In genomic region chr8:106865354-106865753, GRCm38 (mm10) we compare ENCODE assay signal across 22 mouse cellular contexts. TPM values are rescaled to one million over a fixed set of nuclear protein-coding genes. Genes with fewer than 3 reads are reported as not detected.
DNase-seq lines count a peak whose midpoint lies in the region; ATAC-seq lines count a peak whose summit lies in the region.
"Had no signal": no experiment of that assay in that cellular context is flagged by ENCODE, and none has a peak within 500 bp of the region (broad histone marks: within the 10 kb centered on the region; RNA-seq: fewer than 3 reads in every experiment).

No protein-coding gene starts in this region.

- H3K9me3 ChIP-seq in hindbrain, embryonic 16.5 days (ENCODE audit: control insufficient read depth, low read length) = no peaks in the 10 kb centered on the region
- no peaks in the 10 kb centered on the region for H3K9me3 ChIP-seq in hindbrain, embryonic 10.5 days
- H3K9me3 ChIP-seq: embryonic facial prominence, embryonic 10.5 days; heart, embryonic 15.5 days; limb, embryonic 15.5 days; liver, embryonic 15.5 days; midbrain, embryonic 10.5 days; neural tube, embryonic 13.5 days had no signal

- intact Hi-C loops in heart, postnatal 36 days (cut with DNase I) = no loop called here

- peaks cover 6% of the 10 kb centered on the region for H3K4me1 ChIP-seq in hindbrain, embryonic 16.5 days (ENCODE audit: control insufficient read depth, insufficient read depth, low read depth, low read length)
- H3K4me1 ChIP-seq in hindbrain, embryonic 10.5 days (replicated peaks) = peaks cover 11% of the 10 kb centered on the region

- H3K27me3 ChIP-seq in hindbrain, embryonic 16.5 days (replicated peaks; ENCODE audit: control insufficient read depth, insufficient read depth, low read length) = peaks cover 2% of the 10 kb centered on the region
- H3K27me3 ChIP-seq in hindbrain, embryonic 10.5 days (ENCODE audit: insufficient read depth, poor library complexity, severe bottlenecking) = peaks cover 35% of the 10 kb centered on the region
- H3K27me3 ChIP-seq: Patski had no signal

- no peak overlapping the region for H3K9ac ChIP-seq in hindbrain, embryonic 16.5 days (ENCODE audit: low read depth, low read length)
- H3K9ac ChIP-seq: heart, embryonic 15.5 days; limb, embryonic 15.5 days; liver, embryonic 15.5 days; neural tube, embryonic 13.5 days had no signal

- WGBS in hindbrain, embryonic 16.5 days = 66% methylated on average over 9 of the region's 9 CpGs
- 79% methylated on average over 9 of the region's 9 CpGs for WGBS in hindbrain, embryonic 10.5 days

- no peak for DNase-seq in cerebellum, postnatal 4 days (ENCODE audit: low spot score in 2 of 2)
- no peak for DNase-seq in hindbrain, embryonic 10.5 days (ENCODE audit: low spot score)
- DNase-seq in cerebellum, adult 11-12 months = peak; percentile 51
- peak; percentile 23 to 31 for DNase-seq in cerebellum, postnatal 36 days
- no peak for DNase-seq in heart, postnatal 36 days
- DNase-seq: adrenal gland, adult 8-10 months; gastrocnemius, postnatal 10 days; kidney, postnatal 36 days; right cerebral cortex, adult 18-20 months had no signal

- H3K4me3 ChIP-seq in hindbrain, embryonic 16.5 days (ENCODE audit: low read length) = no peak overlapping the region
- H3K4me3 ChIP-seq in hindbrain, embryonic 10.5 days = no peak overlapping the region
- H3K4me3 ChIP-seq: embryonic facial prominence, embryonic 10.5 days; heart, embryonic 15.5 days; limb, embryonic 15.5 days; liver, embryonic 15.5 days; midbrain, embryonic 10.5 days; neural tube, embryonic 13.5 days had no signal

- H3K27ac ChIP-seq in hindbrain, embryonic 16.5 days (ENCODE audit: low read depth, low read length) = no peak overlapping the region
- H3K27ac ChIP-seq in hindbrain, embryonic 10.5 days = no peak overlapping the region
- H3K27ac ChIP-seq: embryonic facial prominence, embryonic 10.5 days; heart, embryonic 15.5 days; limb, embryonic 15.5 days; liver, embryonic 15.5 days; macrophage; midbrain, embryonic 10.5 days; neural tube, embryonic 13.5 days had no signal

- no peaks in the 10 kb centered on the region for H3K36me3 ChIP-seq in hindbrain, embryonic 16.5 days (ENCODE audit: control insufficient read depth, insufficient read depth, low read length)
- H3K36me3 ChIP-seq in hindbrain, embryonic 10.5 days = no peaks in the 10 kb centered on the region
- H3K36me3 ChIP-seq: embryonic facial prominence, embryonic 10.5 days; heart, embryonic 15.5 days; limb, embryonic 15.5 days; liver, embryonic 15.5 days; midbrain, embryonic 10.5 days; neural tube, embryonic 13.5 days had no signal

- no peak overlapping the region for H3K4me2 ChIP-seq in hindbrain, embryonic 16.5 days (ENCODE audit: low read length)
- H3K4me2 ChIP-seq: heart, embryonic 15.5 days; limb, embryonic 15.5 days; liver, embryonic 15.5 days; neural tube, embryonic 13.5 days had no signal

- ATAC-seq in cerebellum, adult (ENCODE audit: insufficient number of reproducible peaks, low FRiP score, low TSS enrichment) = 0 out of 2 replicates have a peak, but pooled peaks have one; percentile 33
- peak; percentile 42; the same call in 1 of the 2 replicates for ATAC-seq in hindbrain, embryonic 16.5 days
- no peak for ATAC-seq in inflammation-experienced regulatory T-cells, adult 6 months
- ATAC-seq: intestine, embryonic 16.5 days; Patski had no signal

RNA-seq across cellular contexts. Expression of gene Has3, which starts 4.7 kb away (rescaled TPM):
- polyA plus RNA-seq in hindbrain, embryonic 16.5 days (2015; fragmentation: Nextera tagmentation; extraction: Ambion mirVana) = 1.2 and 1.6 TPM in 2 replicates
- 0.04 and 0.13 TPM in 2 replicates for polyA plus RNA-seq in hindbrain, embryonic 10.5 days (2016; fragmentation: Nextera tagmentation; extraction: Ambion mirVana)
- 1 to 10 TPM; 1.4 to 1.5 TPM for total RNA-seq in heart, postnatal 36 days (2021)
- polyA plus RNA-seq in inflammation-experienced regulatory T-cells, adult 6 months (2017; shearing (Covaris generic)) = under 1 TPM; 0.18 to 0.50 (median 0.30) TPM
- total RNA-seq: hematopoietic stem cell, adult 5-6 weeks had no signal

RNA-seq across cellular contexts. Expression of gene Utp4, which starts 28.1 kb away (rescaled TPM):
- polyA plus RNA-seq in hindbrain, embryonic 16.5 days (2015; fragmentation: Nextera tagmentation; extraction: Ambion mirVana) = 42.2 and 44.6 TPM in 2 replicates
- polyA plus RNA-seq in hindbrain, embryonic 10.5 days (2016; fragmentation: Nextera tagmentation; extraction: Ambion mirVana) = 58.3 and 85.0 TPM in 2 replicates
- 10 to 100 TPM; 20.2 to 22.2 TPM for total RNA-seq in heart, postnatal 36 days (2021)
- 10 to 100 TPM; 42.0 to 52.6 (median 48.3) TPM for polyA plus RNA-seq in inflammation-experienced regulatory T-cells, adult 6 months (2017; shearing (Covaris generic))

Comparison
In these comparisons a context has a peak if more than half of its experiments do, and no peak if none do; other contexts are left out.
1. DNase-seq: peak in cerebellum, adult 11-12 months (single experiment) and cerebellum, postnatal 36 days (2 of 2); none in cerebellum, postnatal 4 days (0 of 2), hindbrain, embryonic 10.5 days (single experiment) and heart, postnatal 36 days (0 of 2).